Mouse (Mus musculus) kidney, embryonic 16.5 days (tissue): ENCODE measurements around the gene Plekho2. TPM values are rescaled to one million over a fixed set of nuclear protein-coding genes. Genes with fewer than 3 reads are reported as not detected.
A peak's percentile ranks its signal among the peaks of the same experiment; 100 is the strongest.

ENCODE experiments used
- ATAC-seq: fragments of 200-750 bp; cut with Nextera tagmentation; 2 replicates; pipeline ENCODE4 v1.8.0; 2017; ENCODE audit warnings: moderate TSS enrichment; ENCODE audit not compliant: low FRiP score, low TSS enrichment
- H3K27ac ChIP-seq: fragments of 300-500 bp; sonication (generic); 2 replicates; pipeline ENCODE4 v1.5.1; 2014; ENCODE audit warnings: low read length
- H3K27me3 ChIP-seq: fragments of 300-500 bp; sonication (generic); 2 replicates; pipeline ENCODE4 v1.6.1; 2014; ENCODE audit warnings: low read length, control low read depth, mixed read lengths; ENCODE audit not compliant: insufficient read depth
- H3K36me3 ChIP-seq: fragments of 300-500 bp; sonication (generic); 2 replicates; pipeline ENCODE4 v1.6.1; 2014; ENCODE audit warnings: low read length, control low read depth, mixed read lengths; ENCODE audit not compliant: insufficient read depth
- H3K4me1 ChIP-seq: fragments of 300-500 bp; sonication (generic); 2 replicates; pipeline ENCODE4 v1.6.1; 2014; ENCODE audit warnings: low read length, control low read depth, mixed read lengths; ENCODE audit not compliant: insufficient read depth
- H3K4me2 ChIP-seq: fragments of 300-500 bp; sonication (generic); replicated peaks from 2 replicates; pipeline ENCODE4 v1.6.1; 2014; ENCODE audit warnings: low read depth, low read length
- H3K4me3 ChIP-seq: fragments of 300-500 bp; sonication (generic); 2 replicates; pipeline ENCODE4 v1.5.1; 2014; ENCODE audit warnings: mild to moderate bottlenecking, low read length
- H3K9ac ChIP-seq: fragments of 300-500 bp; sonication (generic); replicated peaks from 2 replicates; pipeline ENCODE4 v1.6.1; 2014; ENCODE audit warnings: low read length
- H3K9me3 ChIP-seq: fragments of 300-500 bp; sonication (generic); 2 replicates; pipeline ENCODE4 v1.6.1; 2016; ENCODE audit warnings: low read length, control low read depth
- WGBS: fragments of 180-500 bp; shearing (Covaris S2); extraction: QIAGEN DNeasy Blood & Tissue Kit; methylation state at CpG from one replicate; pipeline ENCODE4 v1.1.7; 2014; 5-methylcytosine and 5-hydroxymethylcytosine counted together
- polyA plus RNA-seq: library from polyadenylated mRNA; unstranded; fragments of >200 nt; fragmentation: Nextera tagmentation; extraction: Ambion mirVana; gene quantifications from 2 replicates; pipeline ENCODE4 v1.2.1, GENCODE M21; 2015

The Plekho2 gene
- polyA plus RNA-seq, 1 experiment from 2014 or later: 19.4 TPM

DNA sequence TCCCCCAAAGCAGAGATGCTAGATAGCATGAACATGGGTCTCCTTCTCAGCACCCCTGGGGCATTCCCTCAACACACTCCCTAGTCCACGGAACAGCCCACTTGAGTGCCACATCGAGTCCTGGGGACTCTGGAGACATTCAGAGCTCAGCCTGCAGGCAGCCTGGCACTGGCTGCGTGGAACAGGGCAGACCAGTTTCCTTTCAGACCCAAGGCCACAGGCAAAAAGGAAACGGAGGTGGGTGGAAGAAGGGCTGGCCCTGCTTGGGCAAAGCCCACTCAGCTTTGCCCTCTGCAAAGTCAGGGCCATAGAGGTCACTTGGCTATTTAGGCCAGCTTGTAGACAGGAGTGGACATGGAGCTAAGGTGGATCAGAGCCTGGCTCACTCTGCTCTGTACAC is 32.0 kb downstream of the Plekho2 start:
- H3K9ac ChIP-seq: 0 out of 2 replicates have a peak overlapping the region, but pooled peaks have one; percentile 44
- no peaks in the 10 kb centered on the region for H3K36me3 ChIP-seq
- ATAC-seq: no peak
- no peaks in the 10 kb centered on the region for H3K9me3 ChIP-seq
- peaks cover 28% of the 10 kb centered on the region for H3K4me1 ChIP-seq
- no peak overlapping the region for H3K4me3 ChIP-seq
- 56% methylated on average over 4 of the region's 4 CpGs for WGBS
- no peaks in the 10 kb centered on the region for H3K27me3 ChIP-seq
- no peak overlapping the region for H3K4me2 ChIP-seq
- no peak overlapping the region for H3K27ac ChIP-seq

DNA sequence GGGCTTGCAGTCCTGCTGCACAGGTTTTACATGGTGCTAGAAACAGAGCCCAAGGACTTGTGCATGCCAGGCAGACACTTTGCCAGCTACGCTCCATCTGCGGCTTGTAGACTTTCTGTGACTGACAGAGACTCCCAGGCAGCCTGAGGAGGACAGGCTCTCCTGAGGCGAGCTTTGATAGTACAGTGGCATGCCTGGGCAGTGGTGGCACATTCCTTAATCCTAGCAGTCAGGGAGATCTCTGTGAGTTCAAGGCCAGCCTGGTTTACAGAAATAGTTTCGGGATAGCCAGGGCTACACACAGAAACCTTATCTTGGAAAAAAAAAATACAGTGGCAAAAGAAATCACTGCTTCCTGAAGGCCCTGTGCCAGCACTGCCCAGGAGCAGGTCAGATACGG is 32.7 kb downstream of the Plekho2 start:
- Histone ChIP-seq H3K4me2 (no peak overlapping the region), H3K9ac (no peak overlapping the region), H3K4me1 (peaks cover 28% of the 10 kb centered on the region), H3K27ac (no peak overlapping the region), H3K4me3 (no peak overlapping the region), H3K27me3 (no peaks in the 10 kb centered on the region), H3K9me3 (no peaks in the 10 kb centered on the region), H3K36me3 (no peaks in the 10 kb centered on the region)
- whole genome bisulfite sequencing: 87% methylated on average over 5 of the region's 5 CpGs
- no peak for ATAC-seq

DNA sequence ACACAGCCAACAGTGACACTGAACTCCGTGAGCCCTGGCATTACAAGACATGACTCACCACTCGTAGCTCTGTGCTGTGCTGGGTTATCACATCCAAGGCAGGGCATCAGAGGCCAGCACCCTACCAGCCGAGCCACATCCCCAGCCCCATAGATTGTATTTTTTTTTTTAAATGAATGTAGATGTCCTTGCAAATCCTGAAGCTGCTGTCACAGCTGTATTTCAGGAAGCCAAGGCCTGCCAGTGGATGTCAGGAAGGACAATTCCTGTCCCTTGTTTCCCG is 33.5 kb downstream of the Plekho2 start:
- 59% methylated on average over 4 of the region's 4 CpGs for WGBS
- Histone ChIP-seq H3K27me3 (no peaks in the 10 kb centered on the region), H3K9ac (no peak overlapping the region), H3K36me3 (no peaks in the 10 kb centered on the region), H3K4me3 (no peak overlapping the region), H3K4me2 (no peak overlapping the region), H3K9me3 (no peaks in the 10 kb centered on the region), H3K27ac (no peak overlapping the region), H3K4me1 (peaks cover 36% of the 10 kb centered on the region)
- ATAC-seq: no peak

DNA sequence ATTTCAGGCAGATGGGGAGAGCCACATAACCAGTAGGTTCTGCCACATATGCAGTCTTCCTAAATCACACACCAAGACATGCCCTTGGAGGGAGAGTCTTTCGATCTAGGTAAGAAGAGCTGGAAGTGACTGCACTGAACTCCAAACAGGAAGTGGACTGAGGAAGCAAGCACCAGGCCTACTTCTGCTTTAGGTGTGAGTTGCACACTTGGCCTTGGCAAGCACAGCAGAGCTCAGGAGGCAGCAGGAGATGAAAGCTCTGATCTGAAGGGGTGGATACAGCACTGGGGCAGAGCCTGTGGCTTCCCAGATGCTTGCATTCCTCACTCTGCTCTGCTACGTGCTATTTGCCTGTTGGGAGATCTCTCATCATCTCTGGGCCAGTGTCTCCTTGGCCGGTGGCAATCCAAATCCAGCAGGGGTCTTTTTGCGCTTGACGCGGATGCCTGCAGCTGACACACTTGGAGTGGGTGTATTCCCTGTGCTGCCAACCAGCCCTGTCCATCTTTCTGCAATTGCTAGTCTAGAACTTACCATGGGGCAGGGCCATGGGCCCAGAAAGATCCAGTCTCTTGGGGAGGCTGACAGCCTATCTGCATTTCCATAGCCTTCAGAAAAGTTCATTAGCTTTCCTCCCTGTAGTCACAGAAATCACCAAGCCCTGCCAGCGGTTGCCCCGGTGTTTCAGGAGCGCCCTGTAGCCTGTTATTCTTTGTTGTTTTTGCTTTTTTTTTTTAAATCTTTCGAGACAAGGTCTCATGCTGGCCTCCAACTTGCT is 34.0 kb downstream of the Plekho2 start:
- ATAC-seq: no peak
- no peak overlapping the region for H3K4me2 ChIP-seq
- WGBS: 72% methylated on average over 10 of the region's 10 CpGs
- H3K4me3 ChIP-seq: no peak overlapping the region
- H3K9me3 ChIP-seq: no peaks in the 10 kb centered on the region
- no peak overlapping the region; the same call in 1 of the 2 replicates for H3K9ac ChIP-seq
- peak overlapping the region; percentile 12; the same call in 1 of the 2 replicates for H3K27ac ChIP-seq
- H3K36me3 ChIP-seq: no peaks in the 10 kb centered on the region
- H3K27me3 ChIP-seq: no peaks in the 10 kb centered on the region
- H3K4me1 ChIP-seq: peaks cover 35% of the 10 kb centered on the region

DNA sequence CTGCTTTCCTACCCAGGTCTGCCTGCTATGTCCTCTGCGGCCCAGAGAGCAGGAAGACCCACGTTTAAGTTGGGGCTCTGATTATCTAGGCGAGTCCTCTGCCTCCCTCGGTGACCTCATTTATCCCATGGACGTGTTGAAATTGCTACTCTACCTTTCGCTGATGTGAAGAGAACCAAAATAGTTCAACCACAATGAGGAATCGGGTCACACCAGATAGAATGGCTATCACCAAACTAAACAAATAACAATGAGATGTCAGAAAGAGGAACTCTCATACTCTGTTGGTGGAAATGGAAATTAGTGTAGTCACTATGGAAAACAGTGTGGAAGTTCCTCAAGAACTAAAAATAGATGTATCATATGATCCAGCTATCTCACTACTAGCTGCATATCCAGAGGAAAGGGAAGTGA is 37.7 kb downstream of the Plekho2 start:
- Histone ChIP-seq H3K4me3 (no peak overlapping the region), H3K4me2 (no peak overlapping the region), H3K27ac (peak overlapping the region; percentile 64), H3K4me1 (peaks cover 14% of the 10 kb centered on the region; the same call in 1 of the 2 replicates), H3K27me3 (no peaks in the 10 kb centered on the region), H3K36me3 (no peaks in the 10 kb centered on the region), H3K9ac (no peak overlapping the region), H3K9me3 (no peaks in the 10 kb centered on the region)
- ATAC-seq: no peak
- 80% methylated on average over 7 of the region's 7 CpGs for WGBS

DNA sequence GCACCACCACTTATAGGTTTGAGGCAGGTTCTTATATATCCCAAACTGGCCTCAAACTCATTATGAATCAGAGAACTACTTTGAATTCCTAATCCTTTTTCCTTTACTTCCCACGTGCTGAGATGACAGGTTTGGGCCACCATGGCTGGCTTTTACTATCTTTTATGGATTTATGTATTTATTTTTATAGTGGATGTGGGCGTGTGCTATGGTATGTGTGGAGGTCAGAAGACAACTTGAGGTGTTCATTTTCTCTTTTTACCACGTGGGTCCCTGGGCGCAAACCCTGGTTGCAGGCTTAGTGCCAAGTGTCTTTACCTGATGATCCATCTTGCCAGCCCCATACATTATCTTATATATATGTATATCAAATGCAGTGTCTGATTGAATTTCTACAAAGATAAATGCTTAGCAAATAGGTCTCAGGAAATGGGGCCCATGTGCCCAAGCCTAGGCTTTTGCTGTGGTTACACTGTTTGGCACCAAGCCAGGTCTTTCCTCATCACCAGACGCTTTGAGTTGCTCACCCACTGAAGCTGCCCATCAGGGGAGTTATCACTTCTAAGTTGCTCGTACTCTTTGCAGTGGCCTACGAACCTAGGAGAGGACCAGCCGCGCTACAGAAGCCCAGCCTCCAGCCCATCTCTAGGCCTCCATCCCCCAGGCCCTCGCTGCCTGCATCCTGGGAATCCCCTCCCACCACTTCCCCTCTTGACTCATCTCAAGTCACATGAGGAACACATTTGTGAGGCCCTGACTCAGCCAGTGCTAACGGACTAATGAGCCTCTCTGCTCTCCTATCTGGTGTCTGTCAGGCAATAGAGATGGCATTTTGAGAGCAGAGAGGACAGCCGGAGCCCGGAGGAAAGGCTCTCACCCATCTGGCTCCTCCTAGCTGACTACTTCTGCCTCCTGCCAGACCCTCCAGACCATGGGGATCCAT is 38.4 kb downstream of the Plekho2 start:
- Histone ChIP-seq H3K9ac (no peak overlapping the region), H3K27ac (peak overlapping the region; percentile 64), H3K4me3 (no peak overlapping the region), H3K36me3 (no peaks in the 10 kb centered on the region), H3K27me3 (no peaks in the 10 kb centered on the region), H3K9me3 (no peaks in the 10 kb centered on the region), H3K4me1 (peaks cover 14% of the 10 kb centered on the region; the same call in 1 of the 2 replicates), H3K4me2 (no peak overlapping the region)
- no peak for ATAC-seq
- WGBS: 54% methylated on average over 13 of the region's 13 CpGs

DNA sequence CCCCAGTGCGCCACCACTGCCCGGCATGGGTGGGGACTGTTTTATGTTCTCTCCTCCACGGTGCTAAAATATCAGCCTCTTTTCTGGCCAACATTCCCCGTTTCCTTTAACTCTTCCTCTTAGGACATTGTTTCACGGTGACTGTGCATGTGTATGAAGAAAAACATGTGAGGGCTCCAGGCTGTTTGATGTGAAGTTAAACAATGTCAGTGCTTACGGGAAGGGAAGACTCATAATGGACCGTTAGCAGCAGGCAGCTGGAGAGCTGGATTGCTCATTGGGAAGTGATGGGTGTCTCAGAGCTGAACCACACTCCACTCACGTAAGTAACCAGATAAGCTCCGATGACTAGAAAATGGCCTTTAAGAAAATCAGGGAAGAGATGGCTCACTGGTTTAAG is 40.1 kb downstream of the Plekho2 start:
- peaks cover 8% of the 10 kb centered on the region; the same call in 1 of the 2 replicates for H3K4me1 ChIP-seq
- H3K9me3 ChIP-seq: no peaks in the 10 kb centered on the region
- no peaks in the 10 kb centered on the region for H3K27me3 ChIP-seq
- no peak overlapping the region for H3K9ac ChIP-seq
- H3K36me3 ChIP-seq: no peaks in the 10 kb centered on the region
- no peak overlapping the region for H3K4me3 ChIP-seq
- WGBS: 76% methylated on average over 9 of the region's 9 CpGs
- H3K4me2 ChIP-seq: no peak overlapping the region
- no peak for ATAC-seq
- no peak overlapping the region for H3K27ac ChIP-seq

DNA sequence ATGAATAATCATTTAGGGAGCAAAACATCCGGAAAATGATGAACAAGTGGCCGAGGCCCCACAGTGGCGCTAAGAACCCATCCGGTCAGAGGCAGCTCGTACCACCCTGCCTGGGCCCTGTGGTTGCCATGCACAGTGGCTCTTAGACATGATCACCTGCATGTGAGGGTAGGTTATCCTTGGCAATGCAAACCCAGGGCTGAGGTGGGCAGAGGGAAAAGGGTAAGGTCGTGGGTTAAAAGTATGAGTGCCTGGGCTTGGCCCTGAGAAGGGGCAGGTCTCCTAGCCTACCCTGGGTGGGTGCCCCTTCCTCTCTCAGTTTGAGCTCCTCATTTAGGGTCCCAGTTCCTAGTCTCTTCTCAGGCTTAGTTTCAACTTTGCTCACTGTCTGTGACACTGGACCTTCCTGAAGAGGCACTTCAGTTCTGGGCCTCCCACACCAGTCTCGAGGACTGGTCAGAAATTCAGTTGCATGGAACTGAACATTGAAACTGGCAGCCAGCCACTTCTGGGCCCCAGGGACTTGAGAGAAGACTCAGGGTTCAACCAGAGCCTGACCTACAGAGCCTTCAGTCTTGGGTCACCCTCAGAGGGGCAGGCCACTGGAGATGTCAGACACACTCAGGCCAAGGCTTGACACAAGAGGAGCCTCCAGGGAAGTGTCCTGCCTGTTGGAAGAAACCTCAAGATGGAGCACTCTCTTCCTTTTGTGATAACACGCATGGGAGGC is 41.8 kb downstream of the Plekho2 start:
- WGBS: 89% methylated on average over 8 of the region's 8 CpGs
- no peak for ATAC-seq
- no peak overlapping the region for H3K4me2 ChIP-seq

DNA sequence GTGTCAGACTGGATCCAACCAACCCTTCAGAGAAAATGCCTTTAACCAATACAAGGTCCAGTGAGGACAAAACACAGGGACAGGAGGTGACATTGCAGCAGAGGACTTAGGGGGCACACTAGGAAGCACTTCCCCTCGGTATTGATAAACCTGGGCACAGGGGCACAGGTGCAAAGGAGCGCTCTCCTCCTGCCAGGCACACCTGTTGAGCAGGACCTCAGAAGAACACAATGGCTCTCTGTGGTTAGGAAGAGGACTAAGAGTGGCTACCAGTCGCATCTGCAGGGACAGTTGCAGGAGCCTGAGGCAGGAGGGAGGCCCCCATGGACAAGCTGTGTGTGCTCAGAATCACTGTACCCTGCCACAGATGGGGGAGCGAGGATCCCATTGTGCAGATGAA is 43.3 kb downstream of the Plekho2 start:
- Histone ChIP-seq H3K27ac (no peak overlapping the region), H3K4me2 (no peak overlapping the region), H3K4me3 (no peak overlapping the region), H3K27me3 (no peaks in the 10 kb centered on the region), H3K9ac (no peak overlapping the region), H3K36me3 (no peaks in the 10 kb centered on the region), H3K4me1 (peaks cover 2% of the 10 kb centered on the region; the same call in 1 of the 2 replicates), H3K9me3 (no peaks in the 10 kb centered on the region)
- 86% methylated on average over 4 of the region's 4 CpGs for WGBS
- ATAC-seq: no peak

More for the DNA sequence above, 41.8 kb downstream of the Plekho2 start:
- no peaks in the 10 kb centered on the region for H3K27me3 ChIP-seq
- no peaks in the 10 kb centered on the region for H3K36me3 ChIP-seq
- no peak overlapping the region for H3K27ac ChIP-seq
- H3K4me3 ChIP-seq: no peak overlapping the region
- no peaks in the 10 kb centered on the region for H3K9me3 ChIP-seq
- no peak overlapping the region for H3K9ac ChIP-seq
- H3K4me1 ChIP-seq: peaks cover 8% of the 10 kb centered on the region; the same call in 1 of the 2 replicates
